Mouse (Mus musculus) ovary, postnatal 14 days (tissue): ENCODE results near the gene Maml3.

Source experiments
- DNase-seq: peaks from one replicate; pipeline ENCODE4 v3.0.0; 2022; ENCODE audit warnings: low spot score

The Maml3 gene

GRCm38 (mm10) chr3:52090230-52090873, 14.5 kb downstream of the Maml3 start:
- no peak for DNase-seq

- DNase-seq: peak; percentile 88
These were observed 16.2 kb downstream of the Maml3 start for GRCm38 (mm10) chr3:52088458-52089341.

GRCm38 (mm10) chr3:52087636-52088280, 17.1 kb downstream of the Maml3 start:
- no peak for DNase-seq

- no peak for DNase-seq
These were observed 26.1 kb downstream of the Maml3 start for GRCm38 (mm10) chr3:52078763-52079162.

GRCm38 (mm10) chr3:52073959-52074358, 30.9 kb downstream of the Maml3 start:
- DNase-seq: no peak

GRCm38 (mm10) chr3:52071996-52072395, 32.9 kb downstream of the Maml3 start:
- no peak for DNase-seq

GRCm38 (mm10) chr3:52070163-52070478, 34.8 kb downstream of the Maml3 start:
- no peak for DNase-seq

- DNase-seq: no peak
These were observed 35.3 kb downstream of the Maml3 start for GRCm38 (mm10) chr3:52069304-52070162.

GRCm38 (mm10) chr3:52068885-52069284, 36.0 kb downstream of the Maml3 start:
- DNase-seq: no peak

GRCm38 (mm10) chr3:52067181-52067580, 37.7 kb downstream of the Maml3 start:
- no peak for DNase-seq

GRCm38 (mm10) chr3:52066142-52066541, 38.7 kb downstream of the Maml3 start:
- DNase-seq: no peak

GRCm38 (mm10) chr3:52063261-52063655, 41.6 kb downstream of the Maml3 start:
- no peak for DNase-seq

- no peak for DNase-seq
These were observed 42.3 kb downstream of the Maml3 start for GRCm38 (mm10) chr3:52062389-52063260.

GRCm38 (mm10) chr3:52061472-52062388, 43.1 kb downstream of the Maml3 start:
- no peak for DNase-seq

GRCm38 (mm10) chr3:52060886-52061285, 44.0 kb downstream of the Maml3 start:
- no peak for DNase-seq

GRCm38 (mm10) chr3:52051801-52052200, 53.1 kb downstream of the Maml3 start:
- no peak for DNase-seq

GRCm38 (mm10) chr3:52048082-52048481, 56.8 kb downstream of the Maml3 start:
- no peak for DNase-seq

GRCm38 (mm10) chr3:52047537-52047936, 57.3 kb downstream of the Maml3 start:
- no peak for DNase-seq

- peak; percentile 90 for DNase-seq
These were observed 57.9 kb downstream of the Maml3 start for GRCm38 (mm10) chr3:52046895-52047372.
